Mouse (Mus musculus) lung, embryonic 14.5 days (tissue): ENCODE measurements around the gene Klhl3. TPM values are rescaled to one million over a fixed set of nuclear protein-coding genes. Genes with fewer than 3 reads are reported as not detected.

Source experiments
- ATAC-seq: fragments of 200-750 bp; cut with Nextera tagmentation; 2 replicates; pipeline ENCODE4 v1.8.0; 2017; ENCODE audit warnings: mild to moderate bottlenecking, moderate TSS enrichment, moderate library complexity; ENCODE audit not compliant: insufficient read depth
- DNase-seq: peaks from one replicate; pipeline ENCODE4 v3.0.0-alpha.2; 2015
- H3K27ac ChIP-seq: fragments of 300-500 bp; sonication (generic); 2 replicates; pipeline ENCODE4 v1.5.1; 2014; ENCODE audit warnings: low read depth, mild to moderate bottlenecking, moderate library complexity
- H3K27me3 ChIP-seq: fragments of 300-500 bp; sonication (generic); 2 replicates; pipeline ENCODE4 v1.6.1; 2014; ENCODE audit warnings: low read length, control low read depth; ENCODE audit not compliant: insufficient read depth
- H3K36me3 ChIP-seq: fragments of 300-500 bp; sonication (generic); 2 replicates; pipeline ENCODE4 v1.6.1; 2014; ENCODE audit warnings: control low read depth; ENCODE audit not compliant: insufficient read depth
- H3K4me1 ChIP-seq: fragments of 300-500 bp; sonication (generic); 2 replicates; pipeline ENCODE4 v1.6.1; 2014; ENCODE audit warnings: antibody characterized with exemption, control low read depth; ENCODE audit not compliant: insufficient read depth
- H3K4me2 ChIP-seq: fragments of 300-500 bp; sonication (generic); 2 replicates; pipeline ENCODE4 v1.6.1; 2014; ENCODE audit warnings: mild to moderate bottlenecking
- H3K4me3 ChIP-seq: fragments of 300-500 bp; sonication (generic); 2 replicates; pipeline ENCODE4 v1.5.1; 2014; ENCODE audit warnings: low read depth, low read length
- H3K9ac ChIP-seq: fragments of 300-500 bp; sonication (generic); 2 replicates; pipeline ENCODE4 v1.6.1; 2014
- H3K9me3 ChIP-seq: fragments of 300-500 bp; sonication (generic); 2 replicates; pipeline ENCODE4 v1.6.1; 2016; ENCODE audit warnings: low read depth, low read length, control low read depth
- CTCF ChIP-seq: IDR thresholded peaks from 2 replicates; pipeline ENCODE4 v1.5.1; 2016; ENCODE audit warnings: antibody characterized with exemption, low read depth
- WGBS: fragments of 180-500 bp; shearing (Covaris S2); extraction: QIAGEN DNeasy Blood & Tissue Kit; methylation state at CpG from one replicate; pipeline ENCODE4 v1.1.7; 2014; 5-methylcytosine and 5-hydroxymethylcytosine counted together
- polyA plus RNA-seq: library from polyadenylated mRNA; unstranded; fragments of >200 nt; fragmentation: Nextera tagmentation; extraction: Ambion mirVana; gene quantifications from 2 replicates; pipeline ENCODE4 v1.2.1, GENCODE M21; 2014

Gene Klhl3
- polyA plus RNA-seq, 1 experiment from 2014 or later, result 3.9 TPM

- 0 out of 2 replicates have a peak, but pooled peaks cover 6% of the 10 kb centered on the region for H3K4me1 ChIP-seq
- peak overlapping the region; percentile 82 for H3K4me2 ChIP-seq
- no peaks in the 10 kb centered on the region for H3K27me3 ChIP-seq
- H3K9ac ChIP-seq, result peak overlapping the region; percentile 100
- TF ChIP-seq CTCF, result no peak
- H3K4me3 ChIP-seq, result peak overlapping the region; percentile 95
- WGBS, result 21% methylated on average over 4 of the region's 4 CpGs
- no peak for ATAC-seq
- H3K27ac ChIP-seq, result peak overlapping the region; percentile 100
- H3K9me3 ChIP-seq, result no peaks in the 10 kb centered on the region
- DNase-seq, result no peak
- peaks cover 21% of the 10 kb centered on the region for H3K36me3 ChIP-seq
Measured at GRCm38 (mm10) chr13:58129687-58130246, 16.4 kb upstream of the Klhl3 start.

- Histone ChIP-seq H3K27ac (peak overlapping the region; percentile 100), H3K9me3 (no peaks in the 10 kb centered on the region), H3K9ac (peak overlapping the region; percentile 100), H3K36me3 (peaks cover 25% of the 10 kb centered on the region), H3K4me2 (peak overlapping the region; percentile 82), H3K4me1 (peaks cover 13% of the 10 kb centered on the region; the same call in 1 of the 2 replicates), H3K4me3 (peak overlapping the region; percentile 95), H3K27me3 (no peaks in the 10 kb centered on the region)
- TF ChIP-seq CTCF, result no peak
- DNase-seq, result peak; percentile 97
- peak; percentile 96 for ATAC-seq
- 1% methylated on average over 81 of the region's 83 CpGs for WGBS
Measured at GRCm38 (mm10) chr13:58128768-58129671, 15.6 kb upstream of the Klhl3 start.

GRCm38 (mm10) chr13:58128396-58128767, 15.0 kb upstream of the Klhl3 start, which contains the start of gene Hnrnpa0:
Gene Hnrnpa0, minus strand, starts transcription at chr13:58128556.
- peak within 1 kb of the TSS; percentile 95 for H3K4me3 ChIP-seq
- peaks cover 25% of the 10 kb centered on the region for H3K36me3 ChIP-seq
- DNase-seq (peak; percentile 98), ATAC-seq (peak; percentile 92)
- H3K27ac ChIP-seq, result peak within 1 kb of the TSS; percentile 100
- no peak for TF ChIP-seq CTCF
- WGBS, result under 1% methylated on average over 51 of the region's 62 CpGs
- no peaks in the 10 kb centered on the region for H3K9me3 ChIP-seq
- H3K4me2 ChIP-seq, result peak within 1 kb of the TSS; percentile 82
- no peaks in the 10 kb centered on the region for H3K27me3 ChIP-seq
- H3K4me1 ChIP-seq, result peaks cover 16% of the 10 kb centered on the region; the same call in 1 of the 2 replicates
- peak within 1 kb of the TSS; percentile 100 for H3K9ac ChIP-seq

GRCm38 (mm10) chr13:58127766-58128361, 14.5 kb upstream of the Klhl3 start:
- ATAC-seq, result peak; percentile 41

GRCm38 (mm10) chr13:58126862-58127765, 13.7 kb upstream of the Klhl3 start:
- Histone ChIP-seq H3K27ac (peak overlapping the region; percentile 100), H3K4me1 (peaks cover 16% of the 10 kb centered on the region; the same call in 1 of the 2 replicates), H3K9me3 (no peaks in the 10 kb centered on the region), H3K4me3 (peak overlapping the region; percentile 95), H3K36me3 (peaks cover 25% of the 10 kb centered on the region), H3K4me2 (peak overlapping the region; percentile 82), H3K27me3 (no peaks in the 10 kb centered on the region), H3K9ac (peak overlapping the region; percentile 100)
- no peak for TF ChIP-seq CTCF
- WGBS, result 0% methylated on average over 51 of the region's 92 CpGs
- ATAC-seq (no peak), DNase-seq (no peak)

More at GRCm38 (mm10) chr13:58127766-58128361, 14.5 kb upstream of the Klhl3 start:
- no peaks in the 10 kb centered on the region for H3K27me3 ChIP-seq
- no peak for TF ChIP-seq CTCF
- H3K4me1 ChIP-seq, result peaks cover 16% of the 10 kb centered on the region; the same call in 1 of the 2 replicates
- WGBS, result under 1% methylated on average over 80 of the region's 81 CpGs
- peak overlapping the region; percentile 82 for H3K4me2 ChIP-seq
- peak overlapping the region; percentile 100 for H3K9ac ChIP-seq
- H3K4me3 ChIP-seq, result peak overlapping the region; percentile 95
- DNase-seq, result peak; percentile 61
- no peaks in the 10 kb centered on the region for H3K9me3 ChIP-seq
- peak overlapping the region; percentile 100 for H3K27ac ChIP-seq
- peaks cover 25% of the 10 kb centered on the region for H3K36me3 ChIP-seq

GRCm38 (mm10) chr13:58126126-58126525, 12.7 kb upstream of the Klhl3 start:
- Histone ChIP-seq H3K36me3 (peaks cover 25% of the 10 kb centered on the region), H3K4me1 (peaks cover 18% of the 10 kb centered on the region), H3K27me3 (no peaks in the 10 kb centered on the region), H3K4me3 (peak overlapping the region; percentile 95), H3K9ac (peak overlapping the region; percentile 49), H3K9me3 (no peaks in the 10 kb centered on the region), H3K27ac (no peak overlapping the region), H3K4me2 (peak overlapping the region; percentile 82)
- WGBS, result 18% methylated on average over 7 of the region's 7 CpGs
- peak; percentile 80 for TF ChIP-seq CTCF
- DNase-seq (peak; percentile 92), ATAC-seq (no peak)
